Mouse (Mus musculus) midbrain, postnatal 0 days (tissue): Measurements from ENCODE around the gene Tmem69. TPM values are rescaled to one million over a fixed set of nuclear protein-coding genes. Genes with fewer than 3 reads are reported as not detected.

Experiments used
- ATAC-seq: fragments of 200-750 bp; cut with Nextera tagmentation; 2 replicates; pipeline ENCODE4 v1.8.0; 2017; ENCODE audit warnings: moderate number of reproducible peaks, mild to moderate bottlenecking, moderate TSS enrichment, moderate library complexity; ENCODE audit not compliant: low FRiP score
- DNase-seq: peaks from one replicate; pipeline ENCODE4 v3.0.0-alpha.2; 2015; ENCODE audit warnings: low spot score
- H3K27ac ChIP-seq: fragments of 300-500 bp; sonication (generic); 2 replicates; pipeline ENCODE4 v1.5.1; 2014; ENCODE audit warnings: low read depth, mild to moderate bottlenecking, low read length, mixed read lengths
- H3K27me3 ChIP-seq: fragments of 300-500 bp; sonication (generic); 2 replicates; pipeline ENCODE4 v1.6.1; 2014; ENCODE audit warnings: low read length, control low read depth, mixed read lengths; ENCODE audit not compliant: insufficient read depth
- H3K36me3 ChIP-seq: fragments of 300-500 bp; sonication (generic); 2 replicates; pipeline ENCODE4 v1.6.1; 2014; ENCODE audit warnings: low read length, control low read depth, mixed read lengths; ENCODE audit not compliant: insufficient read depth
- H3K4me1 ChIP-seq: fragments of 300-500 bp; sonication (generic); 2 replicates; pipeline ENCODE4 v1.6.1; 2014; ENCODE audit warnings: mild to moderate bottlenecking, control low read depth, antibody characterized with exemption, low read length, mixed read lengths; ENCODE audit not compliant: insufficient read depth
- H3K4me2 ChIP-seq: fragments of 300-500 bp; sonication (generic); 2 replicates; pipeline ENCODE4 v1.6.1; 2014; ENCODE audit warnings: low read depth, mild to moderate bottlenecking, low read length, mixed read lengths; ENCODE audit not compliant: poor library complexity, severe bottlenecking
- H3K4me3 ChIP-seq: fragments of 300-500 bp; sonication (generic); 2 replicates; pipeline ENCODE4 v1.5.1; 2014; ENCODE audit warnings: low read depth, mild to moderate bottlenecking, low read length, moderate library complexity
- H3K9ac ChIP-seq: fragments of 300-500 bp; sonication (generic); replicated peaks from 2 replicates; pipeline ENCODE4 v1.6.1; 2014; ENCODE audit warnings: mild to moderate bottlenecking, low read length, moderate library complexity, mixed read lengths; ENCODE audit not compliant: poor library complexity, severe bottlenecking
- H3K9me3 ChIP-seq: fragments of 300-500 bp; sonication (generic); 2 replicates; pipeline ENCODE4 v1.6.1; 2016; ENCODE audit warnings: low read length, control low read depth
- CTCF ChIP-seq: IDR thresholded peaks from 2 replicates; pipeline ENCODE4 v1.5.1; 2016; ENCODE audit warnings: antibody characterized with exemption, mild to moderate bottlenecking
- WGBS: fragments of 180-500 bp; shearing (Covaris S2); extraction: QIAGEN DNeasy Blood & Tissue Kit; methylation state at CpG from one replicate; pipeline ENCODE4 v1.1.7; 2014; 5-methylcytosine and 5-hydroxymethylcytosine counted together
- polyA plus RNA-seq: library from polyadenylated mRNA; unstranded; fragments of >200 nt; fragmentation: Nextera tagmentation; extraction: Ambion mirVana; gene quantifications from 2 replicates; pipeline ENCODE4 v1.2.1, GENCODE M21; 2015
- total RNA-seq: library from RNA; depleted of rRNA; stranded (reverse); fragments of >200 nt; gene quantifications from 2 replicates; pipeline ENCODE4 v1.2.3, GENCODE M21; 2014; rRNA removed

The Tmem69 gene
- 8.8 and 12.6 TPM in 2 replicates for total RNA-seq
- polyA plus RNA-seq, result 14.0 and 16.0 TPM in 2 replicates

DNA sequence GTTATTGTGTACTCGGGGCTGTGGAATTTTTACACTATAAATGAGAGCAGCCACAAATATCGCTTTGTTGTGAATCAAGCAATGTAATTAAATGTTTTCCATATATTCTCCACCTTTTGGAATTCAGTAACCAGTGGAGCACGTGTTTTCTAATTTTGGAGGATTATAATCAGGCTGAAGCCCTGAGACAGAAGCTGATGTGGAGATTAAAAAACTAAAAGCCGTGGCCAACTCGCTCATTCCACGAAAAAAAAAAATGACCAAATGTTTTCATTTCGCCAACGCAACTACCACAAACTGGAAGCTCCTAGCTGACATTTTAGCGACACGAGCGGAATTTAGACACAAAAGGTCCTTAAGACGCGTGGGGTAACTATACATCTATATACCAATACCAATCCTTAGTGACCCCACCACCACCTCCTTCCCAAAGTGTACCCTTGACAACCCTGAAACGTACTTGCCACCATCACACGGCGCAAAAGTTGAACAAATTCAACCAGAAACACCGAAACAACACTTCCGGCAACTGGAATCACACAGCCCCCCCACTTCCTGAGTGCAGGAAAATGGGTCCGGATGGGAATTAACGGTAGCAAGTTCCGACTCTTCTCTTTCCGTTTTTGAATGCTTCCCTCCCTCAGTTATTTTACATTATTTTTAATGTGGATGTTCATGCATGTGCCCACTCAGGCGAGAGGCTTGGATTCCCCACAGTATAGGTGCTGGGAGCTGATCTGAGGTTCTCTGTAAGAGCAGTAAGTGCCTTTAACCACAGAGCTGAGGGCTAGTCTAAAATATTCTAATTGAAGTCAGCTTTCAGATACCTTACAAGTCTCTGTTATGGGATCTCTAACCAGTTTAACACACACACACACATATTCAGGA is at the start of gene Tmem69:
Gene Tmem69, minus strand, starts transcription at position 524 of the 888 bp plus-strand sequence.
- peak within 1 kb of the TSS; percentile 71 for H3K9ac ChIP-seq
- peak within 1 kb of the TSS; percentile 67 for H3K4me2 ChIP-seq
- DNase-seq (peak; percentile 87), ATAC-seq (no peak)
- H3K27me3 ChIP-seq, result no peaks in the 10 kb centered on the region
- peaks cover 6% of the 10 kb centered on the region; the same call in 1 of the 2 replicates for H3K36me3 ChIP-seq
- H3K4me3 ChIP-seq, result peak within 1 kb of the TSS; percentile 94
- no peak for TF ChIP-seq CTCF
- WGBS, result 3% methylated on average over 23 of the region's 23 CpGs
- peak within 1 kb of the TSS; percentile 94 for H3K27ac ChIP-seq
- 0 out of 2 replicates have a peak, but pooled peaks cover 2% of the 10 kb centered on the region for H3K4me1 ChIP-seq
- H3K9me3 ChIP-seq, result no peaks in the 10 kb centered on the region

DNA sequence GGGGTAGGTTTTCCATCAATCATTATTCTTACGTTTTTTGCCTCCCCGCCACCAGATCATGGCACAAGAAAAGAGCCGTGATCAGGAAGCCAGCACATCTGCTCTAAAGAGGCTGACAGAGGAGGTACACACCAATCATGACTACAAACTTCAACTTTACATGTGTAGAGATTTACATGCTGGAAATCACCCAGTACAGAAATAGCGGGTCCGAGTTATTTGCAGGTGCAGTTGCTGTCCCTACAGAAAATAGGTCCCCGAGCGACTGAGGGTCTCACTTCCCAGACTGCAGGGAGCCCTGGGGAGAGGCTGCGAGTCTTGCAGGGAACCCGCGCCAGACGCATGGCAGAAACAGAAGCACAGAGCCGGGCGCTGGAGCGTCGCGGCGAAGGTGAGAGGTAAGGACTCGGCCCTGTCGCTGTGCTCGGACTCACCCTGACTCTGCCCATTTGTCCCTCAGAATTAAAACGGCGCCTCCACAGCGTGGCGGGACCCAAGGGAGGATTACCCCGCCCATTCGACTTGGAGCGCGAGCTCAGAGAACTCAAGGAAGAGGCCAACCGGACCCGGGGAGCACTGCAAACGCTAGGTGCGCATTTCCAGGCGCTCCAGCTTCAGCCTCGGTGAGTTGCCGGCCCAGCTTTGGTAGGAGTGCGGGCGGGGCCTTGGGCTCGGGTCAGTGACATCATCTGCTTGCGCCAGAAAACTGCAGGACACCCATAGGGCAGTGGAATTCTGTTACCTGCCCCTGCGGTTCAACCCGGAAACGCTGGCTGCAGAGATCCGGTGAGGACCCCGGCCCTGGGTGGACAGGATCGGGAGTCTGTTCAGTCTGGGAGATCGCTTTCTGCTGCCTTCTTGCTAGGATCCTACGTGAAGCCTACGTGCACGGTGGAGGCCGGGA is 41.5 kb upstream of the Tmem69 start:
- peak; percentile 97 for ATAC-seq
- Histone ChIP-seq H3K4me1 (peaks cover 9% of the 10 kb centered on the region), H3K27ac (peak overlapping the region; percentile 88), H3K9me3 (no peaks in the 10 kb centered on the region), H3K36me3 (peaks cover 20% of the 10 kb centered on the region; the same call in 1 of the 2 replicates), H3K9ac (peak overlapping the region; percentile 64), H3K4me2 (peak overlapping the region; percentile 86), H3K4me3 (peak overlapping the region; percentile 74), H3K27me3 (no peaks in the 10 kb centered on the region)
- peak; percentile 95 for DNase-seq
- peak; percentile 39 for TF ChIP-seq CTCF
- under 1% methylated on average over 50 of the region's 50 CpGs for WGBS

DNA sequence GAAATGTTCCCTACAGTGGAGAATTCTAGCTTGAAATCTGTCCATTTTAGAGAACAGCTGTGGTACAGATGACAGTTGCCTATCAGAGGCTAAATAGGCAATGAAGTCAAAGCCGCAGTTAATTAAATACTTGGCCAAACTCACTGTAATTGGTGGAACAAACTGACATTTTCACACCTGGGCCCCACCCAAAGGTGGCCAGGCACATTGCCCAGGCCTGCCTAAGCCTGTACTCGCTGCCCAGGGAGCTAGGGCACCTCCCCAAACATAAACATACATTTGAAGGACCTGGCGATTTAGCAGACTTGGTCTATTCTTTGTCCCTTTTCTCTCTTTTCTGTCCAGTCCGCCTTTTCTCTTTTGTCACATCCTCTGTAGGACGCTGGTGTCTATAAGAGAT is 40.6 kb upstream of the Tmem69 start, which contains the start of gene Ccdc17:
Gene Ccdc17, plus strand, starts transcription at position 276 of the 400 bp plus-strand sequence.
- peak within 1 kb of the TSS; percentile 88 for H3K27ac ChIP-seq
- H3K4me1 ChIP-seq, result peaks cover 9% of the 10 kb centered on the region
- WGBS, result 25% methylated on average over 5 of the region's 5 CpGs
- TF ChIP-seq CTCF, result no peak
- ATAC-seq (no peak), DNase-seq (no peak)
- H3K9me3 ChIP-seq, result no peaks in the 10 kb centered on the region
- peak within 1 kb of the TSS; percentile 64 for H3K9ac ChIP-seq
- H3K4me2 ChIP-seq, result peak within 1 kb of the TSS; percentile 86
- H3K36me3 ChIP-seq, result peaks cover 22% of the 10 kb centered on the region; the same call in 1 of the 2 replicates
- no peaks in the 10 kb centered on the region for H3K27me3 ChIP-seq
- H3K4me3 ChIP-seq, result peak within 1 kb of the TSS; percentile 74

DNA sequence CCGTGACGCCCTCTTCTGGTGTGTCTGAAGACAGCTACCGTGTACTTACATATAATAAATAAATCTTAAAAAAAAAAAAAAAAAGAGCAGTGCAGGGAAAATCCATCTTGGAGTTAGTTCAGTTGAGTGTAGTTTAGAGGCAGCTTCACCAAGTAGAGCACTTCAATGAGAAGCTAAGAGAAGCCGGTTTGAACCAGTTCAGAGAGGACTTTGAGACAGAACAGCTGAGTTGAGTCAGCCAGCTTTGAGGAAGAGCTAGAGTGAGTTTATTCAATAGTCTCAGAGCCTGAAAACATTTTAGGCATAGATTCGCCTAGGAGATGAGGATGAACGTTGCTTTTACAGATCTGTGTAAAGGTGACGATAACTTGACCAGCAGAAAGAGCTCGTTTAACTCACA is 40.1 kb upstream of the Tmem69 start:
- ATAC-seq (no peak), DNase-seq (no peak)
- Histone ChIP-seq H3K27ac (no peak overlapping the region), H3K4me3 (no peak overlapping the region), H3K27me3 (no peaks in the 10 kb centered on the region), H3K9me3 (no peaks in the 10 kb centered on the region), H3K4me1 (peaks cover 9% of the 10 kb centered on the region), H3K36me3 (peaks cover 26% of the 10 kb centered on the region; the same call in 1 of the 2 replicates), H3K4me2 (no peak overlapping the region), H3K9ac (no peak overlapping the region)
- TF ChIP-seq CTCF, result 0 out of 2 replicates have a peak, but pooled peaks have one; percentile 8
- 83% methylated on average over 8 of the region's 8 CpGs for WGBS

DNA sequence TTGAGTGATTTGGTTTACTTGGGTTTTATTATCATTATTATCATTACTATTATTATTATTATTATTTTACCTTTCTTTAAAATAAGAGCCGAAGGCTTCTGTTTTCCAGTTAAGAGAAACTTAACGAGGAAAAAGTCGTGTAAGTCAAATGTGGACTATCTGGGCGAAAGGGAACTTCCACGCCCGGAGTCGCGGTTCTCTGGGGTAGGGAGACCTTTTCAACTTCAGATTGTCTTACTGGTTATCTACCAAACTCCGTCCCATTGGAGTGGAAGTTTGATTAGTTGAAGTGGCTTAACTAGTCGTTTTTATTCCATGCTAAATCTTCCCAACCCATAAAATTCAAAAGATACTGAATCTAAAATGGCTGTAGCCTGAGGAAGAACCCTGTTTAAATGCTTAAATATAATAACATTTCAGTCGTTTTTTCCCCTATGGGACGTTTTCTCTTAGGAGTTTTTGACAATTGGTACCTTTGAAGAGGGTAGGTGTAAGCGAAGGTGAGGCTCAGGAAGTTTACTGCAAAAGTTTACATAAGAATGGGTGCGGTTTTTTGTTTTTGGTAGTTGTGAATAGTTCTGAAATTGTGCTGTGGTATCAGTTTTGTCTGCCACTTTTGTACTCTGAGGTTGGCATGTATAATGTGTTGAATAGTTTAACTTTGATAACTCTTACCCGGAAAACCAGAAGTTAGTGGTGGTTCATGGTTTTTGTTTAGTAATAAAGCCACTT is 2.6 kb upstream of the Tmem69 start:
- Histone ChIP-seq H3K4me3 (peak overlapping the region; percentile 94), H3K4me1 (0 out of 2 replicates have a peak, but pooled peaks cover 2% of the 10 kb centered on the region), H3K4me2 (peak overlapping the region; percentile 67), H3K9ac (peak overlapping the region; percentile 71), H3K9me3 (no peaks in the 10 kb centered on the region), H3K27ac (peak overlapping the region; percentile 94; the same call in 1 of the 2 replicates), H3K27me3 (no peaks in the 10 kb centered on the region), H3K36me3 (peaks cover 3% of the 10 kb centered on the region; the same call in 1 of the 2 replicates)
- TF ChIP-seq CTCF, result no peak
- ATAC-seq, result no peak
- 5% methylated on average over 15 of the region's 15 CpGs for WGBS
- no peak for DNase-seq
